ENCODE assay signal across 31 mouse cellular contexts in the genomic region with DNA sequence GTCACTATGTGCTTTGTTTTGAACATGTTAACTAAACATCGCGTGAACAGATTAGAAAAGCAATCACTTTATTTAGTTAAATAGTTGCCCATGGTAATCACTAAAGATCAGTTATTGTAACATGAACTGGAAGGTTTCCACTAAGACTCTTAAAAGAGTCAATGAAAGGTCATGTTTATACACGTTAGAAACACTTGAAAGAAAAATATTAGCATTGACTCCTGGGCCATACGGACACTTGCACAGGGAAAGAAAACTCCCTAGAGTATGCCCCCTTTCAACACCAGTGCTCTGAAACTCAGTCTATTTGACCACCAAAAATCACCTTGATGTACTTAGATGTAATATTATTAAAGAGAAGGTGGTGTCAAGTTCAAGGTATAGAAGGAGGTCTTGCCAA.
DNase-seq lines count a peak whose midpoint lies in the region; ATAC-seq and TF ChIP-seq lines count a peak whose summit lies in the region.
"Had no signal": no experiment of that assay in that cellular context is flagged by ENCODE, and none has a peak within 500 bp of the region (broad histone marks: within the 10 kb centered on the region; RNA-seq: fewer than 3 reads in every experiment).

No protein-coding gene starts in this region.

- no peak overlapping the region for H3K4me2 ChIP-seq in lung, embryonic 16.5 days (ENCODE audit: low read depth, low read length)
- H3K4me2 ChIP-seq in stomach, embryonic 16.5 days (ENCODE audit: low read depth, low read length), result no peak overlapping the region
- H3K4me2 ChIP-seq: embryonic facial prominence, embryonic 12.5 days; embryonic facial prominence, embryonic 15.5 days; heart, embryonic 12.5 days; heart, embryonic 15.5 days; hindbrain, embryonic 13.5 days had no signal

- H3K4me1 ChIP-seq in lung, embryonic 16.5 days (replicated peaks; ENCODE audit: control insufficient read depth, insufficient read depth, low read length), result 0 out of 2 replicates have a peak, but pooled peaks cover 4% of the 10 kb centered on the region
- H3K4me1 ChIP-seq in lung, adult 2 months (ENCODE audit: control insufficient read depth, insufficient read depth, low read length), result no peaks in the 10 kb centered on the region
- no peaks in the 10 kb centered on the region for H3K4me1 ChIP-seq in stomach, embryonic 16.5 days (ENCODE audit: control insufficient read depth, insufficient read depth, low read length)
- H3K4me1 ChIP-seq: embryonic facial prominence, embryonic 12.5 days; embryonic facial prominence, embryonic 15.5 days; heart, embryonic 12.5 days; heart, embryonic 15.5 days; hindbrain, embryonic 10.5 days; hindbrain, embryonic 13.5 days had no signal

- H3K36me3 ChIP-seq in lung, embryonic 16.5 days (ENCODE audit: control insufficient read depth, insufficient read depth, low read length), result no peaks in the 10 kb centered on the region
- no peaks in the 10 kb centered on the region for H3K36me3 ChIP-seq in stomach, embryonic 16.5 days (ENCODE audit: control insufficient read depth, insufficient read depth, low read length)
- H3K36me3 ChIP-seq: embryonic facial prominence, embryonic 12.5 days; embryonic facial prominence, embryonic 15.5 days; G1E; heart, embryonic 12.5 days; heart, embryonic 15.5 days; hindbrain, embryonic 10.5 days; hindbrain, embryonic 13.5 days had no signal

- H3K27me3 ChIP-seq in lung, embryonic 16.5 days (ENCODE audit: control insufficient read depth, insufficient read depth, low read depth, low read length), result no peaks in the 10 kb centered on the region
- H3K27me3 ChIP-seq in stomach, embryonic 16.5 days (ENCODE audit: control insufficient read depth, insufficient read depth, low read length), result no peaks in the 10 kb centered on the region
- H3K27me3 ChIP-seq: CH12.LX; embryonic facial prominence, embryonic 15.5 days; heart, embryonic 12.5 days; heart, embryonic 15.5 days; hindbrain, embryonic 13.5 days; Patski had no signal

- peak overlapping the region; percentile 27; the same call in 1 of the 2 replicates for H3K27ac ChIP-seq in lung, embryonic 16.5 days (ENCODE audit: low read length)
- no peak overlapping the region for H3K27ac ChIP-seq in stomach, embryonic 16.5 days (ENCODE audit: low read length)
- H3K27ac ChIP-seq: embryonic facial prominence, embryonic 12.5 days; embryonic facial prominence, embryonic 15.5 days; gastrocnemius, adult 2 months; heart, embryonic 15.5 days; hindbrain, embryonic 10.5 days; hindbrain, embryonic 13.5 days had no signal

- H3K9me3 ChIP-seq in lung, embryonic 16.5 days (ENCODE audit: control insufficient read depth, low read length), result no peaks in the 10 kb centered on the region
- H3K9me3 ChIP-seq in stomach, embryonic 16.5 days (replicated peaks; ENCODE audit: control insufficient read depth, low read length), result no peaks in the 10 kb centered on the region
- H3K9me3 ChIP-seq: embryonic facial prominence, embryonic 12.5 days; embryonic facial prominence, embryonic 15.5 days; G1E; heart, embryonic 12.5 days; heart, embryonic 15.5 days; hindbrain, embryonic 10.5 days; hindbrain, embryonic 13.5 days had no signal

- TF ChIP-seq POLR2A in lung, adult 2 months (IDR thresholded peaks at IDR 0.05; ENCODE audit: borderline replicate concordance, extremely low read depth, low read depth, low read length), result no peak

- 27% methylated on average over 4 of the region's 4 CpGs for WGBS in lung, embryonic 16.5 days
- WGBS in lung, adult 2 months, result 36% methylated on average over 4 of the region's 4 CpGs
- 20% methylated on average over 4 of the region's 4 CpGs for WGBS in stomach, embryonic 16.5 days

- no peak for ATAC-seq in lung, embryonic 16.5 days (ENCODE audit: low read depth)
- ATAC-seq in stomach, embryonic 16.5 days (ENCODE audit: insufficient read depth, low FRiP score), result peak; percentile 64; the same call in 1 of the 2 replicates
- ATAC-seq: forebrain, embryonic 14.5 days; forebrain, postnatal 0 days; hindbrain, embryonic 16.5 days; Patski had no signal

- H3K4me3 ChIP-seq in lung, embryonic 16.5 days (ENCODE audit: low read length), result no peak overlapping the region
- no peak overlapping the region for H3K4me3 ChIP-seq in lung, adult 2 months (replicated peaks; ENCODE audit: extremely low read depth, low read depth, low read length)
- no peak overlapping the region for H3K4me3 ChIP-seq in stomach, embryonic 16.5 days (replicated peaks; ENCODE audit: low read length)
- H3K4me3 ChIP-seq: embryonic facial prominence, embryonic 12.5 days; embryonic facial prominence, embryonic 15.5 days; gastrocnemius, adult 2 months; heart, embryonic 12.5 days; heart, embryonic 15.5 days; hindbrain, embryonic 10.5 days; hindbrain, embryonic 13.5 days had no signal

- H3K9ac ChIP-seq in lung, embryonic 16.5 days (ENCODE audit: low read length), result no peak overlapping the region
- H3K9ac ChIP-seq in stomach, embryonic 16.5 days (ENCODE audit: low read length), result no peak overlapping the region
- H3K9ac ChIP-seq: embryonic facial prominence, embryonic 12.5 days; embryonic facial prominence, embryonic 15.5 days; forebrain, postnatal 0 days; heart, embryonic 12.5 days; heart, embryonic 15.5 days; hindbrain, embryonic 13.5 days had no signal

- peak; percentile 34 for DNase-seq in embryo, embryonic 10.5 days (ENCODE audit: low spot score)
- no peak for DNase-seq in embryo, embryonic 9.5 days (ENCODE audit: extremely low spot score)
- DNase-seq in lung, adult 2 months, result no peak
- no peak for DNase-seq in layer of hippocampus, adult 9-11 months
- DNase-seq in right cerebral cortex, adult 2 months (ENCODE audit: low spot score in 2 of 2), result no peak
- DNase-seq: adrenal gland, adult 2 months; adrenal gland, postnatal 14 days; B cell, adult 2 months; cerebellum, adult 11 months; cerebellum, adult 2 months; cerebellum, adult 9-11 months; cerebellum, postnatal 25 days; forebrain, postnatal 0 days; gastrocnemius, adult 2 months; gastrocnemius, postnatal 14 days; heart, adult 11 months; heart, postnatal 10 days; heart, postnatal 36 days had no signal

- TF ChIP-seq CTCF in lung, adult 2 months (IDR thresholded peaks at IDR 0.05; ENCODE audit: insufficient read depth, low read length), result no peak
